Mouse (Mus musculus): ENCODE results near the gene Polr3h. TPM values are rescaled to one million over a fixed set of nuclear protein-coding genes. Genes with fewer than 3 reads are reported as not detected.
A peak's percentile ranks its signal among the peaks of the same experiment; 100 is the strongest.

The Polr3h gene
- polyA plus RNA-seq, 1 experiment from 2014 or later: 154 TPM

- H3K27me3 ChIP-seq: no peaks in the 10 kb centered on the region
- peak; percentile 61 for ATAC-seq
- CTCF ChIA-PET: interaction anchor here (1.2 to 2.1 kb wide), 6 partner anchors 9 to 24 kb away, joined by 3 to 9 read pairs (median 6); partner anchors contain the start of genes Pmm1 and Polr3h
- POLR2A ChIA-PET: interaction anchor here (0.6 kb wide), 2 partner anchors 11 to 105 kb away, joined by 3 read pairs; no protein-coding TSS in a partner anchor
- in situ Hi-C loops (cut with MboI; ENCODE audit: low pct_unique_long_range_greater_than_20kb): no loop called here
- no peak for TF ChIP-seq CTCF (IDR thresholded peaks at IDR 0.05)
- DNase-seq (ENCODE audit: low read depth, low spot score): no peak
These were observed 10.6 kb upstream of the Polr3h start, which contains the start of gene Csdc2 for GRCm38 (mm10) chr15:81936679-81937078. TSS of gene Csdc2 (plus strand) at chr15:81936759.

DNA sequence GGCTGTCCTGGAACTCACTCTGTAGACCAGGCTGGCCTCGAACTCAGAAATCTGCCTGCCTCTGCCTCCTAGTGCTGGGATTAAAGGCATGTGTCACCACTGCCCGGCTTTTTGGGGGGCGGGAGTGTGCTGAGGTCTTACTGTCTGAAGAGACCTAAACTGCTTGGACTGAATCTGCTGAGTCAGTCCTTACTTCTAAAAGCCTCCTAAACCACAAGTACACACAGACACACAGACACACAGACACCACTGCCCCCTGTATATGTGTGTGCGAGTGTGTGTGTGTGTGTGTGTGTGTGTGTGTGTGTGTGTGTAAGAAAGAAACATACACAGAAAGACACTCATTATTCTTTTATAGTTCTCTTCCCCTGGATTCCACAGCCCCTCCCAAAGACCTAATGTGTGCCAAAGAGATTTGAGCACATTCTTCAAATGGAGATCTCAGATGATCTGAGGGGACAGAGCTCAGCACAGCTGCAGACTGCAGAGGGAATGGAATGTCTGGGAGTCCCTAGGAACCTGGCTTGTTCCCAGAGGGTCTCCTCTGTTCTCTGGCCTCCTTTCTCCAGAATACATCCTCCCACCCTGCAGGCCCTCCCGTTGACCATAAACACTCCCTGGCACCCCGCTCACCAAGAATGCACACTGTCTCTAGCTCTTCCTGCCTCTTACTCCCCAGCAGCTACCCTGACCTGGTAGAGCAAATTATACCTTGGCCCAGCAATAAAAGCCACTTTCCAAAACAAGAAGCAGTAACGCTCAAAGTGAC lies 10.0 kb upstream of the Polr3h start:
- no peak for DNase-seq (ENCODE audit: low read depth, low spot score)
- peak; percentile 5 for ATAC-seq
- ChIA-PET CTCF (interaction anchor here (1.2 to 2.1 kb wide), 5 partner anchors 8 to 20 kb away, joined by 3 to 9 read pairs (median 7); partner anchors contain the start of gene Polr3h), POLR2A (interaction anchor here (0.6 kb wide), 1 partner anchor 104 kb away, joined by 3 read pairs; no protein-coding TSS in a partner anchor)
- H3K27me3 ChIP-seq: no peaks in the 10 kb centered on the region
- in situ Hi-C loops (cut with MboI; ENCODE audit: low pct_unique_long_range_greater_than_20kb): no loop called here
- no peak for TF ChIP-seq CTCF (IDR thresholded peaks at IDR 0.05)

DNA sequence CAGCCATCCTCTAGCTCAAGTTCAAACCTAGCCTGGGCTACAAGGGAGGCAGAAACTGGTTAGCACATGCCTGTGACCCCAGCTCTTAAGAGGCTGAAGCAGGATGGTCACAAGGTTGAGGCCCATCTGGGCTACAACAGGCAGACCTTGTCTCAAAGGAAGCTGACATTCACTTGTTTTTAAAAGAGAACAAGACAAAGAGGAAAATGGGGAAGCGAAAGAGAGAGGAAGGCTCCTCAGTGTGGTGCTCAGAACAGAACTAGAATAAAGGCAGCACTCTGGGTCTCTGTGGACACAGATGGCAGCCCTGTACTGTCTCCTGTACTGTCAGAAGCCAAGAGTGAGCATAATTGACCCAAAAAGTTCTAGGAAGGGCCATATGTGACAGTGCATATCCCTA lies 7.9 kb upstream of the Polr3h start:
- no peak for TF ChIP-seq CTCF (IDR thresholded peaks at IDR 0.05)
- ATAC-seq: no peak

GRCm38 (mm10) chr15:81932951-81933470 lies 7.0 kb upstream of the Polr3h start:
- in situ Hi-C loops (cut with MboI; ENCODE audit: low pct_unique_long_range_greater_than_20kb): no loop called here
- POLR2A ChIA-PET: no interaction called here
- ATAC-seq: no peak
- no peaks in the 10 kb centered on the region for H3K27me3 ChIP-seq
- CTCF ChIA-PET: interaction anchor here (1.1 to 1.4 kb wide), 2 partner anchors 24 to 27 kb away, joined by 4 read pairs; partner anchors contain the start of gene Pmm1
- no peak for DNase-seq (ENCODE audit: low read depth, low spot score)
- no peak for TF ChIP-seq CTCF (IDR thresholded peaks at IDR 0.05)

More for the DNA sequence above, 7.9 kb upstream of the Polr3h start:
- ChIA-PET CTCF (no interaction called here), POLR2A (no interaction called here)
- no peaks in the 10 kb centered on the region for H3K27me3 ChIP-seq
- in situ Hi-C loops (cut with MboI; ENCODE audit: low pct_unique_long_range_greater_than_20kb): no loop called here
- DNase-seq (ENCODE audit: low read depth, low spot score): no peak

GRCm38 (mm10) chr15:81928277-81928676 lies 2.2 kb upstream of the Polr3h start:
- no peaks in the 10 kb centered on the region for H3K27me3 ChIP-seq
- no peak for TF ChIP-seq CTCF (IDR thresholded peaks at IDR 0.05)
- ChIA-PET CTCF (interaction anchor here (0.7 to 1.3 kb wide), 6 partner anchors 9 to 29 kb away, joined by 3 to 7 read pairs (median 3); partner anchors contain the start of gene Csdc2), POLR2A (no interaction called here)
- in situ Hi-C loops (cut with MboI; ENCODE audit: low pct_unique_long_range_greater_than_20kb): no loop called here
- peak; percentile 49 for DNase-seq (ENCODE audit: low read depth, low spot score)
- ATAC-seq: peak; percentile 15

DNA sequence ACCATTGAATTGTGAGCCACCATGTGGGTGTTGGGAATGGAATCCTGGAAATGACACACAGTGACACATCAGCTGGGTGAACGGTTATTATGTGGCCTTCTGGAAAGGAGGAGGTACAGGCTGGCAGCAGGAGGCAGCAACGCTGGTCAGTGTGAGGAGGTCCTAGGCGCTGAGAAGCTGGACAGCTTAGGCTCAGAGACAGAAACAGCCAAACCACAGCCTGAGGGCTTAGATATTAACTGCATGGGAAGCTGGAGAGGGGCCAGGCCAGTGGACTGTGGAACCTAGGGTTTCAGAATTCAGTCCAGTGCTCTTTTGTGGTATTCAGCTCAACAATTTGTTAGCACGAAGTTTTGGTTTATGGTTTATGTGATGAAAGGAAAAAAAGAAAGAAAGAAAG lies 1.7 kb upstream of the Polr3h start:
- TF ChIP-seq CTCF (IDR thresholded peaks at IDR 0.05): no peak
- H3K27me3 ChIP-seq: no peaks in the 10 kb centered on the region
- ChIA-PET CTCF (interaction anchor here (0.7 to 1.3 kb wide), 6 partner anchors 9 to 30 kb away, joined by 3 to 7 read pairs (median 3); partner anchors contain the start of gene Csdc2), POLR2A (interaction anchor here (0.7 kb wide), 1 partner anchor 137 kb away, joined by 3 read pairs; no protein-coding TSS in a partner anchor)
- peak; percentile 33 for ATAC-seq
- DNase-seq (ENCODE audit: low read depth, low spot score): peak; percentile 81
- in situ Hi-C loops (cut with MboI; ENCODE audit: low pct_unique_long_range_greater_than_20kb): no loop called here

DNA sequence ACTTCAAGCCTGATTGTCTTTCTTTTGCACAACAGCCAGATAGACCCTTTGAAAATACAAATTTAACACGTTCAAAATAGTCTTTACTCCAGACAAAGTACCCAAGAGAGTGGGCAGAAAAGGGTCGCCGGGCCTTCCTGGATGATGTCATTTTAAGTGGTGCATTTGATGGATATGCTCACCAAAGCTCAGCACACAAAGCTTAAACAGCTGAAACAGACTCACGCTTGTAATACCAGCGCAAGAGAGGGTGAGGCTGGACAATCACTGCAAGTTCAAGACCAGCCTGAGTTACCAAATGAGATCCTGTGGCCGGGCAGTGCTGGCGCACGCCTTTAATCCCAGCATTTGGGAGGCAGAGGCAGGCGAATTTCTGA lies 394 bp upstream of the Polr3h start:
- no peaks in the 10 kb centered on the region for H3K27me3 ChIP-seq
- ChIA-PET POLR2A (interaction anchor here (0.5 kb wide), 1 partner anchor 58 kb away, joined by 3 read pairs; no protein-coding TSS in a partner anchor), CTCF (no interaction called here)
- ATAC-seq: peak; percentile 2
- TF ChIP-seq CTCF (IDR thresholded peaks at IDR 0.05): no peak
- DNase-seq (ENCODE audit: low read depth, low spot score): no peak
- in situ Hi-C loops (cut with MboI; ENCODE audit: low pct_unique_long_range_greater_than_20kb): no loop called here

DNA sequence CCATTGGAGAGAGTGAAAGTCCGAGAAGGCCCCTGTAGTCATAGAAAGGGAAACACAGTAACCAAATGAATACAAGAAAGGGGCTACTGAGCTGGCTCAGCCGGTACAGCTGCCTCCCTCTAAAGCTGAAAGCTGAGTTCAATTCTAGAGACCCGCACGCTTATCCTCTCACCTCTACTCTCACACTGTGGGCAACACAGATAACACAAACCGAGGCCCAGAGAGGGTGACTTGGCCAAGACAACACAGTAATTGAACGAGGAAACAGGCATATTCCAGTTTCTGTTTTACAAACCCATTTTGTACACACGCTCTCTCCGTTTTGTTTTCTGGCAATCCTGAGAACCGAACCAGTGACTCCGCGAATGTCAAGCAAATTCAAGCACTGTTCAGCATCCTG lies 1.1 kb downstream of the Polr3h start:
- ATAC-seq (no peak), DNase-seq (ENCODE audit: low read depth, low spot score) (no peak)
- in situ Hi-C loops (cut with MboI; ENCODE audit: low pct_unique_long_range_greater_than_20kb): no loop called here
- no peaks in the 10 kb centered on the region for H3K27me3 ChIP-seq
- CTCF ChIA-PET: interaction anchor here (1.4 kb wide), 1 partner anchor 12 kb away, joined by 3 read pairs; the partner anchor contains the start of gene Csdc2
- TF ChIP-seq CTCF (IDR thresholded peaks at IDR 0.05): no peak
- POLR2A ChIA-PET: no interaction called here

- in situ Hi-C loops (cut with MboI; ENCODE audit: low pct_unique_long_range_greater_than_20kb): no loop called here
- ChIA-PET CTCF (interaction anchor here (1.5 kb wide), 1 partner anchor 10 kb away, joined by 4 read pairs; no protein-coding TSS in a partner anchor), POLR2A (no interaction called here)
- TF ChIP-seq CTCF (IDR thresholded peaks at IDR 0.05): no peak
- ATAC-seq (no peak), DNase-seq (ENCODE audit: low read depth, low spot score) (no peak)
- H3K27me3 ChIP-seq: no peaks in the 10 kb centered on the region
These were observed 4.8 kb downstream of the Polr3h start for GRCm38 (mm10) chr15:81921255-81921654.

GRCm38 (mm10) chr15:81920546-81921217 lies 5.4 kb downstream of the Polr3h start:
- ChIA-PET CTCF (no interaction called here), POLR2A (no interaction called here)
- no peaks in the 10 kb centered on the region for H3K27me3 ChIP-seq
- no peak for ATAC-seq
- no peak for TF ChIP-seq CTCF (IDR thresholded peaks at IDR 0.05)
- in situ Hi-C loops (cut with MboI; ENCODE audit: low pct_unique_long_range_greater_than_20kb): no loop called here
- no peak for DNase-seq (ENCODE audit: low read depth, low spot score)

All from Patski (cell line).